Mouse (Mus musculus): ENCODE results near the gene Snrpa1.

The Snrpa1 gene

GRCm38 (mm10) chr7:66080231-66080613 lies 21.4 kb downstream of the Snrpa1 start:
- DNase-seq, result no peak

- no peak for DNase-seq
Measured at GRCm38 (mm10) chr7:66083757-66084156, 25.0 kb downstream of the Snrpa1 start.

GRCm38 (mm10) chr7:66084546-66084945 lies 25.7 kb downstream of the Snrpa1 start:
- no peak for DNase-seq

GRCm38 (mm10) chr7:66087652-66088051 lies 28.8 kb downstream of the Snrpa1 start:
- no peak for DNase-seq

- no peak for DNase-seq
Measured at GRCm38 (mm10) chr7:66088077-66088476, 29.3 kb downstream of the Snrpa1 start.

- no peak for DNase-seq
Measured at GRCm38 (mm10) chr7:66090676-66091190, 31.9 kb downstream of the Snrpa1 start.

- no peak for DNase-seq
Measured at GRCm38 (mm10) chr7:66091553-66091952, 32.8 kb downstream of the Snrpa1 start.

GRCm38 (mm10) chr7:66092656-66093055 lies 33.9 kb downstream of the Snrpa1 start:
- DNase-seq, result no peak

- no peak for DNase-seq
Measured at GRCm38 (mm10) chr7:66094141-66094540, 35.3 kb downstream of the Snrpa1 start.

- no peak for DNase-seq
Measured at GRCm38 (mm10) chr7:66098803-66099202, 40.0 kb downstream of the Snrpa1 start.

- DNase-seq, result no peak
Measured at GRCm38 (mm10) chr7:66101866-66102265, 43.1 kb downstream of the Snrpa1 start.

- no peak for DNase-seq
Measured at GRCm38 (mm10) chr7:66104531-66104930, 45.7 kb downstream of the Snrpa1 start.

GRCm38 (mm10) chr7:66105771-66106170 lies 47.0 kb downstream of the Snrpa1 start:
- DNase-seq, result no peak

GRCm38 (mm10) chr7:66106581-66107056 lies 47.8 kb downstream of the Snrpa1 start:
- DNase-seq, result no peak

GRCm38 (mm10) chr7:66107206-66107605 lies 48.4 kb downstream of the Snrpa1 start:
- DNase-seq, result no peak

GRCm38 (mm10) chr7:66107930-66108329 lies 49.1 kb downstream of the Snrpa1 start:
- DNase-seq, result peak; percentile 43

- DNase-seq, result peak; percentile 87
Measured at GRCm38 (mm10) chr7:66108961-66109854, 50.4 kb downstream of the Snrpa1 start, which contains the start of gene Chsy1. TSS of gene Chsy1 (plus strand) at chr7:66109515.

- peak; percentile 71 for DNase-seq
Measured at GRCm38 (mm10) chr7:66109855-66110635, 51.2 kb downstream of the Snrpa1 start.

GRCm38 (mm10) chr7:66110636-66111112 lies 51.9 kb downstream of the Snrpa1 start:
- DNase-seq, result peak; percentile 46

GRCm38 (mm10) chr7:66111211-66111610 lies 52.4 kb downstream of the Snrpa1 start:
- no peak for DNase-seq

- peak; percentile 70 for DNase-seq
Measured at GRCm38 (mm10) chr7:66113561-66113960, 54.8 kb downstream of the Snrpa1 start.

- no peak for DNase-seq
Measured at GRCm38 (mm10) chr7:66115821-66116343, 57.1 kb downstream of the Snrpa1 start.

GRCm38 (mm10) chr7:66116906-66117482 lies 58.2 kb downstream of the Snrpa1 start:
- no peak for DNase-seq

Measured in liver (tissue).